Mouse (Mus musculus) thymus, adult 2 months (tissue): ENCODE results near the gene Otud6a. TPM values are rescaled to one million over a fixed set of nuclear protein-coding genes. Genes with fewer than 3 reads are reported as not detected.
"Not testable (repeated sequence)": the region's sequence is repeated elsewhere in the genome, so short reads cannot be mapped to it uniquely, and the experiment has no call there.

Experiments used
- DNase-seq: peaks from one replicate; pipeline ENCODE4 v3.0.0; 2021
- H3K27ac ChIP-seq: fragments of 200-500 bp; 2 replicates; pipeline ENCODE4 v1.5.1; 2012; ENCODE audit warnings: low read length, control low read depth; ENCODE audit not compliant: control insufficient read depth, insufficient read depth
- H3K27me3 ChIP-seq: fragments of 200-500 bp; 2 replicates; pipeline ENCODE4 v1.6.1; 2012; ENCODE audit warnings: mild to moderate bottlenecking, low read length, moderate library complexity, mixed read lengths; ENCODE audit not compliant: control insufficient read depth, insufficient read depth
- H3K36me3 ChIP-seq: fragments of 200-500 bp; 2 replicates; pipeline ENCODE4 v1.6.1; 2012; ENCODE audit warnings: mild to moderate bottlenecking, low read length, moderate library complexity; ENCODE audit not compliant: control insufficient read depth, insufficient read depth
- H3K4me1 ChIP-seq: fragments of 200-500 bp; replicated peaks from 2 replicates; pipeline ENCODE4 v1.6.1; 2012; ENCODE audit warnings: low read length; ENCODE audit not compliant: control insufficient read depth, insufficient read depth
- H3K4me3 ChIP-seq: fragments of 200-500 bp; 2 replicates; pipeline ENCODE4 v1.5.1; 2012; ENCODE audit warnings: mild to moderate bottlenecking, low read length, control low read depth, moderate library complexity; ENCODE audit not compliant: control insufficient read depth, insufficient read depth
- CTCF ChIP-seq: fragments of 200-500 bp; IDR thresholded peaks from 2 replicates; pipeline ENCODE4 v1.5.1; 2012; ENCODE audit warnings: mild to moderate bottlenecking, control low read depth, low read length, moderate library complexity, borderline replicate concordance; ENCODE audit not compliant: control insufficient read depth, poor library complexity, insufficient read depth; ENCODE audit errors: extremely low read depth
- POLR2A ChIP-seq: fragments of 200-500 bp; IDR thresholded peaks from 2 replicates; pipeline ENCODE4 v1.6.1; 2012; ENCODE audit warnings: mild to moderate bottlenecking, low read length, control low read depth, moderate library complexity; ENCODE audit not compliant: control insufficient read depth, poor library complexity, insufficient read depth; ENCODE audit errors: extremely low read depth
- WGBS: fragments of 180-500 bp; shearing (Covaris S2); methylation state at CpG from one replicate; pipeline ENCODE4 v1.1.7; 2018; 5-methylcytosine and 5-hydroxymethylcytosine counted together
- polyA plus RNA-seq: library from polyadenylated mRNA; depleted of rRNA; stranded (reverse); fragments of >200 nt; gene quantifications from 2 replicates; pipeline ENCODE4 v1.2.3, GENCODE M21; 2012

Otud6a gene
- polyA plus RNA-seq, 1 experiment, result not detected

DNA sequence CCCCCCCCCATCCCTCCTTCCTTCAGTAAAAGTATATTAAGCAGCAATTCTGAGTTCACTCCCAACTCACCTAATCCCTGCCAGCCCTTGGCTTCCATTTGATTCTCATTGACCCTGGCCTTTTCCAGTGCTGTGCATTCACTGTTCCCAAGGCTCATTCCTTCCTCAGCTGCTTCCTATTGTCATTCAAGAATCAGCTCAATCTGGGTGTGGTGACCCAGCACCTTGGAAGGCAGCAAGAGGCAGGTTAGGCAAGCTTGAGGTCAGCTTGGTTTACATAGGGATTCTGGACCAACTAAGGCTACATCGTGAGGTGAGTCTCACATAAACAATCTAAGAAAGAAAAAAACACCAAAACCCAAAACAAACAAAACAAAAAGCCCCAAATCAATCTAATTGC lies 19.6 kb upstream of the Otud6a start:
- Histone ChIP-seq H3K4me1 (no peaks in the 10 kb centered on the region), H3K4me3 (no peak overlapping the region), H3K27me3 (no peaks in the 10 kb centered on the region), H3K27ac (no peak overlapping the region), H3K36me3 (no peaks in the 10 kb centered on the region)
- no peak for TF ChIP-seq CTCF
- DNase-seq, result no peak
- WGBS, result 91% methylated on average over 1 of the region's 1 CpGs

DNA sequence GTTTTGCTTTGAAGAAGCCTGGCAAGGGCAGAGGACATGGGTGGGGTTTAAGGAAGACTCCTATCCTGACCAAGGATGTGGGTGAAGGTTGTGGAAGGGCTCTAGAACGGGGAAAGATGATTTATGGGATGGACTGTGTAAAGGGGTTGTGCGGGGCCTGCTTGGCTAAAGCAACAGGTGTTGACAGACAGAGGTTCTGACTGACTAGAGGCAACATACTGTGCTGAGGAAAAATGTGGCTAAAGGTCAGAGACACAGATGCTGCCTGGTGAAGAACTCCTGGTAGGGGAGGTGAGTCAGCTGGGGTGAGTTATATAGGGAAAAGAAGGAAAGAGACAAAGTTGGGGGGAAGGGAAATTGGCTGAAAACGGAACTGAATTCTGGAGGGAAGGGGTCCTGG lies 3.5 kb downstream of the Otud6a start:
- no peak for DNase-seq
- no peak for TF ChIP-seq CTCF
- no peak for TF ChIP-seq POLR2A
- no peak overlapping the region for H3K27ac ChIP-seq
- H3K36me3 ChIP-seq, result no peaks in the 10 kb centered on the region
- H3K27me3 ChIP-seq, result no peaks in the 10 kb centered on the region
- no peak overlapping the region for H3K4me3 ChIP-seq
- H3K4me1 ChIP-seq, result no peaks in the 10 kb centered on the region
- WGBS, result 83% methylated on average over 3 of the region's 3 CpGs

DNA sequence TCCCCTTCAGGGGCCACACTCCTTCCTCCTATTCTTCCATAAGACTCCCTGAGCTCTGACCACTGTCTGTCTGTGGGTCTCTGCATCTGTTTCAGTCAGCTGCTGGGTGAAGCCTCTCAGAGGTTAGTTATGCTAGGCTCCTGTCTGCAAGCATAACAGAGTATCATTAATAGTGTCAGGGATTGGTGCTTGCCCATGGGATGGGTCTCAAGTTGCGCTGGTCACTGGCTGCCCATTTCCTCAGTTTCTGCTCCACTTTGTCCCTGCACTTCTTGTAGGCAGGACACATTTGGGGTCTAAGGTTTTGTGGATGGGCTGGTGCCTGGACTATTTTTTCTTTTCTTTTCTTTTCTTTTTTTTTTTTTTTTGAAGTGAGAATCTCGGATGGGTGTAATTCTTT lies 13.8 kb downstream of the Otud6a start, which contains the start of gene Awat2:
Gene Awat2, minus strand, starts transcription at position 101 of the 400 bp plus-strand sequence.
- H3K4me3 ChIP-seq, DNase-seq, H3K27ac ChIP-seq, H3K4me1 ChIP-seq, H3K36me3 ChIP-seq, H3K27me3 ChIP-seq: not testable (repeated sequence)
- 97% methylated on average over 2 of the region's 2 CpGs for WGBS

DNA sequence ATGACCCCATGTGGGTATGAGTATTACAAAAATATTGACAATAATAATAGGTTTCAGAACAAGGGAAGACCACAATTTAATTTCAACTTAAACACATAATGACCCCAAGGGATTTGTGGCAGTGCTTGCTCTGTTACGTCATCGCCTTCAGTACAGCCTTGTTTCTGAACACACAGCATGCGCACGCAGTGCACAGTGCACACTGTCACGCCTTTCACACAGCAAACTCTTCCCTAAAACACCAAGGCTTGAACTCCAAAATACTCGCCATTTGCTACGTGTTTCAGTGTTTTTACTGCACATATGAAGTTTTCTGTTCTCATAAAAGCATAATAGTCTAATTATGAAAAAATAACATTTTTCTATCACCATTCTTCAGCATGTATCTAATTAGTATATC lies 14.7 kb downstream of the Otud6a start:
- no peak overlapping the region for H3K27ac ChIP-seq
- no peak for DNase-seq
- WGBS, result 97% methylated on average over 7 of the region's 7 CpGs
- H3K4me1 ChIP-seq, result no peaks in the 10 kb centered on the region
- no peaks in the 10 kb centered on the region for H3K27me3 ChIP-seq
- TF ChIP-seq CTCF (no peak), POLR2A (no peak)
- no peak overlapping the region for H3K4me3 ChIP-seq
- no peaks in the 10 kb centered on the region for H3K36me3 ChIP-seq

DNA sequence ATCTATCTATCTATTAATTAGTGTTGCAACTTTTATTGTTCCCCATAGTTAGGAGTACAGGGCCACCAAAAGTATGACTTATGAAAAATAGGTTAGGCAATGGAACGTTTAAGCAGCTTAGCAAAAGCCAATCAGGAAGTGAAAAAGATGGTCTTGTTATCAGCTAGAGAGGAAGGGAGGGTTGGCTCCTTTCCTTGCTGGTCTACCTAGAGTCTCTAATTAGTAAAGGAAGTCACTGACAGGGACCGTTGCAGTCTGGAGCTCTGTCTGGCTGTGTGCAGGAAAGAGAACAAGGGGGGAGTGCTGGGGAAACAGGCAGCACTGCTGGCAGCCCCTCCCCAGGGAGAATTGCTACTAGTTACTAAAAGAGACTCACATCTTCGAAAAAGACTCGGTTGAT lies 39.2 kb downstream of the Otud6a start:
- WGBS, result 7% methylated on average over 4 of the region's 4 CpGs
- Histone ChIP-seq H3K4me3 (no peak overlapping the region), H3K27me3 (no peaks in the 10 kb centered on the region), H3K27ac (no peak overlapping the region), H3K4me1 (no peaks in the 10 kb centered on the region), H3K36me3 (no peaks in the 10 kb centered on the region)
- TF ChIP-seq POLR2A (no peak), CTCF (no peak)
- DNase-seq, result no peak

DNA sequence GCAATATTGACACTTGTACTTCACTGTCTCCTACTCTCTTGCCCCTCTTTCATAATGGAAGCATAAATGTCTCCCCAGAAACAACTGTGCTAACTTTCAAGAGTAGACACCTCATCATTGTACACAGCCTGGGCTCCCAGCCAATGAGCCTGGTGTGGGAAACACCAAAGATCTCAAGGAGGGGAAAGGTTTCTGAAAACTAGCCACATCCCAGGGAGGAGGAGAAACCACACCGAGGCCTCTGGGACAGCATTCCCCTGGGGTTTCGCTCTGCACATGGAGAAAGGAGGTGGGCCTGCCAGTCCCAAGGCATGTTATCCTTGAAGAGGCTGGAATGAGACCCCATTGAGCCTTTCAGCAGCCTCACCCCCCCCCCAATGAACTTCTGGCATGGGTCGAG lies 41.3 kb downstream of the Otud6a start:
- 86% methylated on average over 3 of the region's 3 CpGs for WGBS
- H3K27me3 ChIP-seq, result no peaks in the 10 kb centered on the region
- no peaks in the 10 kb centered on the region for H3K4me1 ChIP-seq
- H3K36me3 ChIP-seq, result no peaks in the 10 kb centered on the region
- no peak for TF ChIP-seq CTCF
- no peak for TF ChIP-seq POLR2A
- no peak for DNase-seq
- H3K27ac ChIP-seq, result no peak overlapping the region
- H3K4me3 ChIP-seq, result no peak overlapping the region

DNA sequence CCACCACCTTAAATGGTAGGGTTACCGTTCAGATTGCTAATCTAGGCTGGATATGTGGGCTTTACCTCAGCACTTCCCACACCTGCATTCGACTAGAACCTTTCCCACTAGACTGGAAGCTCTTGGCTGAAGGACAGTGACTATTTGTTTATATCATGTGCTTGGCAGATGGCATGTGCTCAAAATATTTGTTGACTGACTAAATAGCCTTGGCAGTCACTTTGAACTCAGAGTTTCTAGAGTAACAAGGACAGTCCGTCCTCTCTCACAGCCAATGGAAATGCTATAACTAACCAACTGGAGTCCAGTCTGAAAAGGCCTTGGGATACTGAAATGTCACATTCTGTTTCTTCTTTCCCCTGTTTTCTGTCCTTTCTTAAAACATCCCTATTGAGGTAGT lies 42.7 kb downstream of the Otud6a start:
- whole genome bisulfite sequencing, result 89% methylated on average over 3 of the region's 3 CpGs
- Histone ChIP-seq H3K27ac (no peak overlapping the region), H3K4me3 (no peak overlapping the region), H3K36me3 (no peaks in the 10 kb centered on the region), H3K27me3 (no peaks in the 10 kb centered on the region), H3K4me1 (no peaks in the 10 kb centered on the region)
- DNase-seq, result no peak
- TF ChIP-seq POLR2A (no peak), CTCF (no peak)
